Mouse (Mus musculus) cerebellum, adult 9-10 months (tissue): Measurements from ENCODE around the gene Zfp658.

Source experiments
- DNase-seq: peaks from one replicate; pipeline ENCODE4 v3.0.0; 2022

Zfp658 gene

GRCm38 (mm10) chr7:43584790-43585189 is 22.7 kb downstream of the Zfp658 start:
- no peak for DNase-seq

DNA sequence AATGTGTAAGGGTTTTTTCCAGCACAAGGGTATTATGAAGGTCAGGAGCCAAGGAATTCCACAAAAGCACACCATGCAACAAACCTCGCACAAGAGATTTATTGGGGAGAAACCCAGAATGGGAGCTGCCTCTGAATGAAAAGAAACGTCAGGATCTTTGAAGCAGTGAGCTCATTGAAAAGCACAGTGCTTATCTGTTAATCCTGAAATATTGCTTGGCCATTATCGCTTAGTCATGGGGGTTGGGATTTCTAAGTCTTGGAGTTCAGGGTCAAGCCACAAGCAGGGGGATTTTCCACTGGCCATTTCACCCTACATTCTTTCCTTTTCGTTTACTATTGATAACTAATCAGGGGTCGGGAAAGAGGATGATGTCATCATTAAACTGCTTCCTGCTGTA is 39.8 kb downstream of the Zfp658 start:
- no peak for DNase-seq

- DNase-seq = no peak
Measured at GRCm38 (mm10) chr7:43606896-43607742, 45.1 kb downstream of the Zfp658 start, which contains the start of gene Zfp819. Gene Zfp819 (plus strand): TSS chr7:43607169.

GRCm38 (mm10) chr7:43607743-43608287 is 45.8 kb downstream of the Zfp658 start:
- DNase-seq = no peak

DNA sequence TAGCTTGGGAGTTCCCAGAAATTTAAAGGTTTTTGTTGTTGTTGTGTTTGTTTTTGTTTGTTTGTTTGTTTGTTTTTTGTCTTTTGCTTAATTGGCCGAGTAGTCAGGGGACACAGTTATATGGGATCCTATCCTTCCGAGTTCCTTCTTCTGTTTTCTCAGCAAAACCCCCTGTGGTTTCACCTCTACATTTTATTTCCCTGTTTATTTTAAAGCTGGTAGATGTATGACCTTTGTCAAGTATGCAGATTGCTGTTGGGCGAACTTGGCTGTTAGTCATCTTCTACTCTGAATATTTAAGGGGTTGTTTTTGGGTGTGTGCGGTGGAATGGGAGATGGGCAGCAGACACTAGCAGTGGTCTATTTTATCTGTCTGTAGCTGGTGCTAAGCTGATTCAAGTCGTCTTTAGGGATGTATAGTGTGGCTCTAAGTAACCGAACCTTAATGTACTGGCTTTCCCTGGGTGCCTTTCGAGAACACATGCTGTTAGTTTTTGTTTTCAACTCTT is 46.3 kb downstream of the Zfp658 start:
- DNase-seq = no peak

DNA sequence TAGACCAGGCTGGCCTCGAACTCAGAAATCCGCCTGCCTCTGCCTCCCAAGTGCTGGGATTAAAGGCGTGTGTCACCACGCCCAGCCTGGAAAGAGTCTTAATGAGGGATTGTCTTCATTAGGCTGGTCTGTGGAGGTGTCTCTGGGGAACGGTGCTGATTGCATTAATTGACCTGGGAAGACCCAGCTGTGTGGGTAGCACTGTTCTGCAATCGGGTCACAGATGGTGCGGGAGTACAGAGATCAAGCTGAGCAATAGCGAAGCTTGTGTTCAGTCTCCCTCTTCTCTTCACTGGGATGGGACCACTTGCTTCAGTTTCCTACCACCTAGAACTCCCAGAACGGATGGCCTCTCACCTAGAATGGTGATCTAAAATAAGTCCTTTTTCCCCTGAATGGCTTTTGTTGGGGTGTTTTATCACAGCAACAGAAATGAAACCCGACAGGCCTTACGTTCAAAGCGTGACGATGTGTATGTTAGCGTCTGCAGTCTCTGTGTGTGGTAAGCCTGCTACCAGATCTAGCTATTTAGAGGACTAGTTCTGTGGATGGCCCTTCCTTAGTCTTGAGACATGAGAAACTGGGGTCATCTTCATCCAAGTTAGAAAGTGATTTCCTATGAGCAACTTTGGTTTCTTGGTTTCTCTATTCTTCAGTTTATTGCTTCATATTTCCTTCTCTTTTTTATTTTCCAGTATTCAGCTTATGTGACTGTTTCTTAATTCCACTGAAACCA is 51.9 kb downstream of the Zfp658 start:
- DNase-seq = no peak

GRCm38 (mm10) chr7:43622927-43623326 is 60.9 kb downstream of the Zfp658 start:
- no peak for DNase-seq

DNA sequence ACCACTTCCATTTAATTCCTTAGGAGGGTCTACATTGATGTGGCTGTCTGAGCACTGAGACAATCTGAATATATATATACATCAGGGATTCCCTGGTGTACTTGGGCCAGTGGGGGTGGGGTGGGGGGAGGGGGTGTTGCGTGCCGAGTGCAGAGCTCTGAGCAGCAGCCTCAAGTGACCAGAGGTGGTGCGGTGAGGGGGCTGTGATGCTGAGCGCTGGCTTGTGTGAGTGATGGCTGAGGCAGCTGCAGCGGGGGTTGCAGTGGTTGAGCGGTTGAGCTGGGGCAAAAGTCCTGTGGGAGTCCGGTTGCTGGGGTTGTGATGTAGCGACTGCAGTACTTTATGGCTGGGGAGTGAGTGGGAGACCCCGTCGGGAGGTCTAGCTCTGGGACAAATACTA is 61.8 kb downstream of the Zfp658 start:
- no peak for DNase-seq
